Mouse (Mus musculus) midbrain, embryonic 11.5 days (tissue): ENCODE data around the gene Dmrtc1c1. TPM values are rescaled to one million over a fixed set of nuclear protein-coding genes. Genes with fewer than 3 reads are reported as not detected.
"Not testable (repeated sequence)": the region's sequence is repeated elsewhere in the genome, so short reads cannot be mapped to it uniquely, and the experiment has no call there.

Source experiments
- ATAC-seq: fragments of 200-750 bp; cut with Nextera tagmentation; 2 replicates; pipeline ENCODE4 v1.8.0; 2017; ENCODE audit warnings: moderate TSS enrichment, moderate library complexity; ENCODE audit not compliant: low FRiP score
- DNase-seq: peaks from one replicate; pipeline ENCODE4 v3.0.0; 2015; ENCODE audit warnings: low spot score; ENCODE audit errors: missing footprints
- H3K27ac ChIP-seq: fragments of 300-500 bp; sonication (generic); 2 replicates; pipeline ENCODE4 v1.5.1; 2014; ENCODE audit warnings: low read depth, low read length
- H3K27me3 ChIP-seq: fragments of 300-500 bp; sonication (generic); 2 replicates; pipeline ENCODE4 v1.6.1; 2014; ENCODE audit warnings: mild to moderate bottlenecking, low read length, moderate library complexity, mixed read lengths; ENCODE audit not compliant: control insufficient read depth, insufficient read depth
- H3K36me3 ChIP-seq: fragments of 300-500 bp; sonication (generic); 2 replicates; pipeline ENCODE4 v1.6.1; 2014; ENCODE audit warnings: mild to moderate bottlenecking, low read length, moderate library complexity, mixed read lengths; ENCODE audit not compliant: control insufficient read depth, insufficient read depth
- H3K4me1 ChIP-seq: fragments of 300-500 bp; sonication (generic); 2 replicates; pipeline ENCODE4 v1.6.1; 2014; ENCODE audit warnings: low read length; ENCODE audit not compliant: control insufficient read depth, insufficient read depth
- H3K4me2 ChIP-seq: fragments of 300-500 bp; sonication (generic); 2 replicates; pipeline ENCODE4 v1.6.1; 2014; ENCODE audit warnings: mild to moderate bottlenecking, moderate library complexity
- H3K4me3 ChIP-seq: fragments of 300-500 bp; sonication (generic); 2 replicates; pipeline ENCODE4 v1.5.1; 2014; ENCODE audit warnings: low read depth, low read length
- H3K9ac ChIP-seq: fragments of 300-500 bp; sonication (generic); 2 replicates; pipeline ENCODE4 v1.6.1; 2014; ENCODE audit warnings: low read length
- H3K9me3 ChIP-seq: fragments of 300-500 bp; sonication (generic); 2 replicates; pipeline ENCODE4 v1.6.1; 2016; ENCODE audit warnings: low read length; ENCODE audit not compliant: control insufficient read depth
- WGBS: fragments of 180-500 bp; shearing (Covaris S2); extraction: QIAGEN DNeasy Blood & Tissue Kit; methylation state at CpG from one replicate; pipeline ENCODE4 v1.1.7; 2014; 5-methylcytosine and 5-hydroxymethylcytosine counted together
- polyA plus RNA-seq: library from polyadenylated mRNA; unstranded; fragments of >200 nt; fragmentation: Nextera tagmentation; extraction: Ambion mirVana; gene quantifications from 2 replicates; pipeline ENCODE4 v1.2.1, GENCODE M21; 2014

The Dmrtc1c1 gene
- not detected in 2 replicates for polyA plus RNA-seq

DNA sequence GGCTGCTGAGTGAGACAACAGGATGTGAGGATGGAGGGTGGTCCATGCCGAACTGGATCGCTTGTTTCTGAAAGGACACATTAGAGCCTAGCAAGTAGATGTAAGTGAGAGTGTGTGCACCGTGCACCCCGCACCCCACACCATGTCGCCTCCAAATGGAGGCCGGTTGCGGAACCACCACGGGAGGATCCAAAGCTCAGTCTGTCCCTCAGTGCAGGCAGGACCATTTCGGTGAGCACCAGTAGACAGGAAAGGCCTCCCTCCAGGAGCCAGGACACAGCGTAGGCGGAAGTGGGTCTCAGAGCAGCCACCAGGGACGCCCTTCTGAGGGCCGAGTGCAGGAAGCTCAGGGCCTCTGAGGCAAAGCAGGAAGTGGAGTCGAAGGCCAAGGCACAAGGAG is at the start of gene Dmrtc1c1:
TSS of gene Dmrtc1c1 (plus strand) at position 301 of the 400 bp plus-strand sequence.
- not testable (repeated sequence) for H3K9me3 ChIP-seq, H3K27me3 ChIP-seq, H3K27ac ChIP-seq, ATAC-seq, DNase-seq, H3K4me2 ChIP-seq, H3K9ac ChIP-seq, H3K36me3 ChIP-seq, H3K4me1 ChIP-seq, H3K4me3 ChIP-seq
- 100% methylated on average over 1 of the region's 14 CpGs for WGBS

DNA sequence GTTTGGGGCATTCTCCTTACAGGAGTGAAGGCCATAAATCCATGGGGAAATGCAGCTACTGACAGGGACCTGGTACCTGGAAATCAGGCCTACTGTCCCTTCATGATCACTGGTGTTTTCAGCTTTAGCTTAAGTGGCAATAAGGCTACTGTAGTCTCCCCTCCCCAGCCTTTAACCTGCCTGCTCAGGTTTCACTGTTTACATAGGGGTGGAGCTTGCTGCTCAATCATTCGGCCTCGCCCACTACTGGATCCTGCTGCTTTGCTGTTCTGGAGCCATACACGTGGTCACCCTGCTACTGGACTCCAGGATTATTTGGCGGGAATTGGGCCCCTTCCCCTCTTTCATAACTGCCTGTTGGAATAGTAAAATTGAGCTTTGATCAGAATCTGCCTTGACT is 36.9 kb upstream of the Dmrtc1c1 start:
- Histone ChIP-seq H3K4me3 (no peak overlapping the region), H3K4me2 (no peak overlapping the region), H3K27ac (no peak overlapping the region), H3K9ac (no peak overlapping the region), H3K27me3 (no peaks in the 10 kb centered on the region), H3K4me1 (no peaks in the 10 kb centered on the region), H3K9me3 (no peaks in the 10 kb centered on the region), H3K36me3 (no peaks in the 10 kb centered on the region)
- no peak for DNase-seq
- 58% methylated on average over 4 of the region's 4 CpGs for WGBS
- ATAC-seq, result no peak

DNA sequence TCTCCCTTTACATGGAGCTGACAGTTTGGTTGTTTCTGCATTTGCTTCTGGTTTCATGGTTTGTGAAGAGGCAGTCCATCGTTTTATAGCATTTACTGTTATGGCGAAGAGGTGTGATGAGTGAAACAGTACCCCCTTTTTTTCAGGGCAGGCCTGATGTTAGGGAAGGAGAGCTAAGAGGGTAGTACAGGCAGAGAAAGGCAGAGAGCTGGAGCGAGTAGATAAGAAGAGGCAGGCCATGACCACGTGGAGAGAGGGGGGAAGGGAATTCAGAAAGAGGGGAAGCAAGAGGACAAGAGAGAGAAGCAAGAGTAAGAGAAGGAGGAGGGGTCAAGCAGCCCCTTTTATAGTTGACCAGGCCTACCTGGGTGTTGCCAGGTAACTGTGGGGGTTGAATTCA is 9.5 kb downstream of the Dmrtc1c1 start:
- ATAC-seq, result no peak
- no peaks in the 10 kb centered on the region for H3K36me3 ChIP-seq
- 68% methylated on average over 4 of the region's 4 CpGs for WGBS

GRCm38 (mm10) chrX:102854516-102854915 is 51.8 kb downstream of the Dmrtc1c1 start, which contains the start of gene Dmrtc1c2:
TSS of gene Dmrtc1c2 (minus strand) at chrX:102854616.
- not testable (repeated sequence) for H3K36me3 ChIP-seq, H3K27ac ChIP-seq, H3K9ac ChIP-seq, H3K27me3 ChIP-seq, ATAC-seq, H3K4me2 ChIP-seq, DNase-seq, H3K4me3 ChIP-seq, H3K4me1 ChIP-seq, H3K9me3 ChIP-seq
- WGBS, result 100% methylated on average over 2 of the region's 13 CpGs

More for the DNA sequence above, 9.5 kb downstream of the Dmrtc1c1 start:
- H3K9ac ChIP-seq, result no peak overlapping the region
- H3K27me3 ChIP-seq, result no peaks in the 10 kb centered on the region; the same call in 1 of the 2 replicates
- H3K9me3 ChIP-seq, result no peaks in the 10 kb centered on the region
- no peak overlapping the region for H3K4me2 ChIP-seq
- no peaks in the 10 kb centered on the region for H3K4me1 ChIP-seq
- no peak overlapping the region for H3K4me3 ChIP-seq
- no peak for DNase-seq
- no peak overlapping the region for H3K27ac ChIP-seq

Other genes with a start within 250 kb of the Dmrtc1c1 start
- gene Phka1, start 158.7 kb upstream of the Dmrtc1c1 start, polyA plus RNA-seq, result 5.8 and 6.7 TPM in 2 replicates
- gene Gm3880, start 116.0 kb upstream of the Dmrtc1c1 start, polyA plus RNA-seq, result not detected in 2 replicates
- not detected in 2 replicates for gene Gm9112, start 95.3 kb upstream of the Dmrtc1c1 start, polyA plus RNA-seq
- not detected in 2 replicates for gene Dmrtc1b, start 95.1 kb upstream of the Dmrtc1c1 start, polyA plus RNA-seq
- gene Dmrtc1c2, start 51.7 kb downstream of the Dmrtc1c1 start, polyA plus RNA-seq, result not detected in 2 replicates
- not detected in 2 replicates for gene 1700031F05Rik, start 65.0 kb downstream of the Dmrtc1c1 start, polyA plus RNA-seq
- gene Dmrtc1a, start 105.7 kb downstream of the Dmrtc1c1 start, polyA plus RNA-seq, result 0.38 and 0.55 TPM in 2 replicates
- gene 1700011M02Rik, start 105.9 kb downstream of the Dmrtc1c1 start, polyA plus RNA-seq, result not detected in 2 replicates
- gene 1700018G05Rik, start 125.4 kb downstream of the Dmrtc1c1 start, polyA plus RNA-seq, result not detected in 2 replicates